Mouse (Mus musculus) frontal cortex, adult (tissue): ENCODE data around the gene Ldlr.
"Not testable (repeated sequence)": the region's sequence is repeated elsewhere in the genome, so short reads cannot be mapped to it uniquely, and the experiment has no call there.

Source experiments
- ATAC-seq: cut with Nextera tagmentation; 2 replicates; pipeline ENCODE4 v1.9.2; 2017; ENCODE audit warnings: mild to moderate bottlenecking, moderate library complexity, mixed read lengths; ENCODE audit not compliant: low TSS enrichment

Gene Ldlr

DNA sequence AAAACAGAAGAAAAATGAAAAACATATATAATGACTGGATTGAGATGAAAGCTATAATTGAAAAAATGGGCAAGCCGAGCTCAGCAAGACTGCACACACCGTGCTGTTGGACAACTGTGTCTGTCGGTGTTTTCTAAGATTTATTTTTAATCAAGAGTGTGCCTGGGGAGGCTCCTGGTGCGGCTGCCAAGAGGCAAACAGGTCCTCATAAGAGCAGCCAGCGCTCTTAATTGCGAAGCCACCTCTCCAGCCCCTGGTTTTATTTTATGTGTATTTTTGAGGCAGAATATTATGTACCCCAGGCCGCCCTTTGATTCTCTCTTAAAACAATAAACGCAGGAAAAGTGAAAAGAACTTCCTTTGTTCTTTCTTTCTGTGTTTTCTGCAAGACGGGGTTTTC, 65.0 kb downstream of the Ldlr start:
- ATAC-seq = no peak

DNA sequence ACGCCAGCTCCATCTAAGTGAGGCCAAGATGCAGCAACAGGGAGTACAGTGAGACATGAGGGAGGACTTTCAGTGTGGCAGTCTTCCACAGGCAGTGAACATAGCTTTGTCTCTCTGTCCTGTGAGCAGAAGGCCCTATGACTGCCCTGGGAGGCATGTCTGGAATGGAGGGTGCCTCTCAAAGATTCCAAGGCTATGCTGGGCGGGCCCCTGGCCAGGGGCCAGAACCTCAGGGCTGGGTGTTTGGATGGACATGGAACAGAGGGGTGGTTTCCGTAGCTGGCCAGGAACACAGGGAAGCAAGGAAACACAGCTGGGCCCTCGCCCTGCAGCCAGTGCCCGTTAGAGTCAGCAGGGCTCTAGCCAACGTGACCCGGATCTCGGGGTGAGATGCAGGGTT, 68.6 kb downstream of the Ldlr start:
- ATAC-seq = no peak

DNA sequence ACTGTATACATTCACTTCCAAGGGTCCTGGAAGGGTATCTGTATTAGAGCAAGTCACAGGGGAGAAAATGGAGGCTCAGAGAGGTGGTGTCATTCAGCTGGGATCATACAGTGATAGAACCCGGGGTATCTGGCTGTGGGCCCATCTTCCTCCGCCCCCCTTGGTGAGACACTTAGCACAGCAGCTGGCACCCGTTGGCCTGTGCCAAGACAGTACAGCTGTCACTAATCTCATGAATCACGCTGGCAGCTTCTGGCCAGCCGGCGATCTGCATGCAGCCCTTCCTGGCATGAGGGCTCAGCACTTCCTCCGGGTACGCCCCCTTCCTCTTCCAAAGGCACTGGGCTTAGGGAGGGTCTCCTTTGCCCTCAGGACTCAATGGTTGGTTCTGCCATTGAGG, 69.4 kb downstream of the Ldlr start:
- ATAC-seq = peak; percentile 53

DNA sequence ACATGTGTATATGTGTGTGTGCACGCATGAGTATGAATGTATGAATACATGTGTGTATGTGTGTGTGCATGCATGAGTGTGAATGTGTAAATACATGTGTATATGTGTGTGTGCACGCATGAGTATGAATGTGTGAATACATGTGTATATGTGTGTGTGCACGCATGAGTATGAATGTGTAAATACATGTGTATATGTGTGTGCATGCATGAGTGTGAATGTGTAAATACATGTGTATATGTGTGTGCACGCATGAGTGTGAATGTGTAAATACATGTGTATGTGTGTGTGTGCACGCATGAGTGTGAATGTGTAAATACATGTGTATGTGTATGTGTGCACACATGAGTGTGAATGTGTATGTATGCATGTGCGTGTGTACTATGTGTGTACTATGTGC, 70.2 kb downstream of the Ldlr start:
- ATAC-seq = not testable (repeated sequence)

DNA sequence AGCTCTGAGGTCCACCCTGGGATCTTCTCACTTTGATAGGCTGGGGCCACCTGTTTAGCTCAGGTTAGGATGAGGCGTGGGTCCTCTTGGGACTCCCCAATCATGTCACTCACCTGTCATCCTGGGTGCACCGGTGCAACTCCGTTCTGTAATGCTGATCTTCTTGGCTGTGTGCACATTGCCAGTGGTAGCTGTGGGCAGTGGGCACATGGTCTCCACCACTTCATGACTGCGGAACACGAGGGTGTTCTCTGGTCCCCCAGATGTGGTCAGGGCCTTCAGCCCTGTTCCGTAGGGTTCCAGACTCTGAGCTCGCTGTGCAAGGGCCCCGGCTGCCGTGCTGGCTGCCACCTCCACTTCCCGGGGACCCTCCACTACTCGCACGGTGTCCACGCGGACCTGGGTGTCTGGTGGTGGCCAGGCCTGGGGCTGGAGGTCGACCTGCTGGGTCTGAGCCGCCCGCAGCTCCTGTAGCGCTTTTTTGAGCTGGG, 71.1 kb downstream of the Ldlr start:
- ATAC-seq = no peak

DNA sequence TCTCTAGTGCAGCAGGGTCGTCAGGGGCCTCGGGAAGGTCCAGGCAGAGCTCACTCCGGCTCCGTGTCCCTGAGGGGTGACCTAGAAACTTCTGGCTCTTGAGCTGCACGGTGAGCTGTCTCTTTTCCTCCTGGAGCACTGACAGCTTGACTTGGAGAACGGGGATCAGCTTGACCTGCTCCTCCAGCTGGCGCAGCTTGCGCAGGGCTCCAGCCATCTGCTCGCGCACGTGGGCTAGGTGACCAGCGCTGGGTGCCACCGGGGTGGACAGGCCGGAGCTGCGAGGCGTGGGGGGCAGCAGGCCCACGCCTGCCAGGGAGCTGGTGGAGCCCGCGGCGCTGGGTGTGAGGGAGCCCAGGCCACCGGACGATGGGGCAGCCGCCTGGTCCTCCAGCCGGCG, 71.6 kb downstream of the Ldlr start:
- no peak for ATAC-seq

DNA sequence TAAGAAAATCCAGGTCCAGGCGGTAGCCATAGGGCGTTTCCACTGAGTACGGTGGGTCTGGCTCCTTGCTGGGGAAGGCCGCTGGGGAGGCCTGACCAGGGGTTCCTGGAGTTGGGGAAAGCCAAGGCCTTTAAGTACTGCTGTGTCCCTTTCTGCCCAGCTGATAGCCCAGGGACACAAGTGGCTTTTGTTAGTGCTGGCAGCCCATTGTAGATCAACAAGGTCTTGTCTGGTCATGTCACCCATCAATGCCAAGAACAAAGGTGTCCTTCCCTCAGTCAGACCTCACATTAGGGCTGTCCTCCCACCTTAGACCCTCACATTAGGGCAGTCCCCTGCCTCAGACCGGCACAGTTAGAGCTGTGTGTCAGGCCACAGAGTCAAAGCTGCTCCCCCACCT, 72.3 kb downstream of the Ldlr start:
- no peak for ATAC-seq

DNA sequence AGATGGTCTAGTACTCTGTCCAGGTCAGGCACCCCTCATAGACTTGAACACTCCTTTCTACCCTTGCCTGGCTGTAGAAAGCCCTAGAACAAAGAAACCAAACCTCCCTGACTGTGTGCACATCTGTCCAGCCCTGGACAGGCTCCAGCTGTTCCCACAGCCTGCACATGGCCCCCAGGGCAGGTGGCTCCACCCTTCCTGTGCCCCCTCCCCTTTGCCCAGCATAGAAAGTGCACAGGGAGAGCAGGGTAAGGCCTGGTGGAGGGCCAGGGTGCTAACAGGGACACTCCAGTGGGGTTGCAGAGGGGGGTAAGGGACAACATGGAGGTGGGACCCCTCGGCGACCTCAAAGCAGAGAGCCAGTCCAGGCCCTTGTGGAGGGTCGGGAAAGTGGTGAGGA, 73.0 kb downstream of the Ldlr start:
- no peak for ATAC-seq

DNA sequence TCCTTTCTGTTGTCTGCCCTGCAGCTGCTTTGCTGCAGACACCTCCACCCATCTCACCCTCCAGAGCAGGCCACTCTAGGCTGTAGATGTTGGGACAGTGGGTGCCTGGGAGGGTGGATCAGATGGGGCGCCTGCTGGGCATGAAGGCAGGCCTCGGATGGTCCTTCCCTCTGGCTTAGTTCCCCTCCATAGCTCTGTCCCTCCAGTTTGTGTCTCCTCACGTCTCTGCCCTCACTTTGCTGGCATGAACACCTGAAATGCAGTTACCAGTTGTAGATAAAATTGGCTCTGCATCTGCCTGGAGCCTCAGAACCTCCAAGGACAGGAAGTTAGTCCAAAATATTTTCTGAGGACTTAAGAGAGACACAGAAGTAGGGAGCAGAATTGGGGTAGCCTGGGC, 73.6 kb downstream of the Ldlr start:
- ATAC-seq = no peak

DNA sequence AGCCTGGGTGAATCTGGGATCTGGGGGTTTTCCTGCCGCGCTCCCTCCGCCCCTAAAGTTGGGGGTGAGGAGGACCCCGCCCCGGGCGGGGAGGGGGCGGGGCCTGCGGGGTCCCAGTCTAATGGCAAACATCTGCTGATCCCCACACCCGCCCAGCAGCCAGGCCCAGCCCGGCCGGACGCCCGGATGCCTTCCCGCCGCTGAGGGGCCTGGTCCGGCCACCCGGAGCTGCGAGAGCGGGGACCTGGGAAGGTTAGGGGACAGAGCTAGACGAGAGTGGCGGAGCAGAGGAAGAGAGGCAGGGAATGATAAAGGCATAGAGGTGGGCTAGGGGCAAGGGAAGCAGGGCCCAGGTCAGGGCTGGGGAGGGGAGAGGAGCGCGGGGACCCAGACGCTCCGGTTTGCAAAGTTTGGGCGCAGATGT, 74.7 kb downstream of the Ldlr start:
- 0 out of 2 replicates have a peak, but pooled peaks have one; percentile 21 for ATAC-seq

DNA sequence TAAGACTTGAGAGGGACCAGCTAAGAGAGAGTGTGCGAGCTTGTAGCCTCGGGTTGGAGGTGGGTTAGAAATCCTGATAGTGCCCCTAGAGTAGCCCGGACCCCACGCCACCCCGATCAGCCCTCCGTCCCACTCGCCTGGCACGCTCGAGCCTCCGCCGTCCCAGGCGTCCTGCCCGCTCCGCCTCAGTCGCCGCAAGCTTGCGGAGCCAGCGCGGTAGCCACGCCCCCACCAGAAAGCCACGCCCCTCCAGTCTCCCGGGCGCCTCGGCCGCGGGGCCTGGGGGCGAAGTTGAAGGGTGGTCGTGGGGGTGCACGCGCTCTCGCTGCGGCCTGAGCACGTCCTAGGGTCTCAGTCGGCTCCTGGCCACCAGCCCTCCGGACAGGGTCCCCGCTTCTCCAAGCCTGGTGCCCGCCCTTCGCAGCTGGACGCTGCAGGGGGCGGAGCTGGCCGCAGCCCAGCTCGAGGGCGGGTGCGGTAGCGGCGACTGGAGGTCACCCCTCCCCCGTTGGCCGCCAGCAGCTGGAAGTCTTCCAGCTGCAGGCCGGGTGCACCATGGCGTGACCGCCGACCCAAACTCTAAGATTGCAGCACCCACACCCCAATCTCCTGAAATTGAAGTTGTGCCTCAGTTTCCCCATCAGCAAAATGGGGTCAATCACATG, 75.2 kb downstream of the Ldlr start, which contains the start of gene Kank2:
Kank2 (minus strand) TSS at position 400 of the 665 bp plus-strand sequence.
- ATAC-seq = peak; percentile 73

DNA sequence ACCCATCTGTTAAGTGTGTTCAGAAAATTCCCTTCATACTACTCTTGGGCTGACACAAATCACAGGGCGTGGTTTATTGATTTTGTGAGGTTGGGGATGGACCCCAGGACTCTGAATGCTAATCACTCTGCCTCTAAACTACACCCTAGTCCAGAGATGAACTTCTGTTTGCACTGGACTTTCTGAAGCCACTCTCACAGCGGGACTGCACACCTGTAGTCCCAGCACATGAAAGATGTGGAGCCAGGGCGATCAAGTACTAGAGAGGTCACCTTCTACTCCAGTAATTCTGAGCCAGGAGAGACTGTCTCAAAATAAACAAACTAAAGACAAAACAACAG, 75.7 kb downstream of the Ldlr start:
- no peak for ATAC-seq
